In the genomic region with DNA sequence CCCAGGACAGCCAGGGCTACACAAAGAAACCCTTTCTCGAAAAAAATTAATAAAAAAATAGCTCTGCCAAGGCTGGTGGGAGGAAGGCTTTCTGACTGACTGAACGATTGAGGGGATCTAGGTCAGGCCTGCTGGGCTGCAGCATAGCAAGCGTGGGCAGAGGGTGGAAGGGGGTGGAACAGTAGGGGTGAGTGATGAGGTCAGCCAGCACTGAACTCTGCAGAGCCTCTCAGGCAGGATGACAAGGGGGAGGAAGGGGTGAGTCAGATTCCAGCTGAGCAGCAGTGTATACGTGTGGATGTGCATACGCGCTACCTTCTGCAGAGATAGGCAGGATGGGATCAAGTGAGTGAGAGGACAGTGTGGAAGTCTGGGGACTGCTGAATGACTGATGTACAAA, we compare ENCODE assay signal across 10 mouse cellular contexts. TPM values are rescaled to one million over a fixed set of nuclear protein-coding genes. Genes with fewer than 3 reads are reported as not detected.
DNase-seq lines count a peak whose midpoint lies in the region; ATAC-seq and TF ChIP-seq lines count a peak whose summit lies in the region.
"Had no signal": no experiment of that assay in that cellular context is flagged by ENCODE, and none has a peak within 500 bp of the region (broad histone marks: within the 10 kb centered on the region; RNA-seq: fewer than 3 reads in every experiment).

No protein-coding gene starts in this region.

- DNase-seq in adrenal gland, adult (ENCODE audit: inconsistent age in 2 of 2, low spot score in 1 of 2): peak; percentile 55 to 60
- DNase-seq in adrenal gland, adult 18-20 months (ENCODE audit: low spot score in 2 of 2): no peak
- DNase-seq in kidney, adult 2 months: peak; percentile 36
- DNase-seq in kidney, adult 8-10 months: no peak
- DNase-seq in 3T3-L1 (ENCODE audit: low read depth, low spot score): peak; percentile 47
- peak; percentile 72 to 79 for DNase-seq in cerebellum, postnatal 25 days
- DNase-seq in embryo, embryonic 9.5 days (ENCODE audit: extremely low spot score): no peak
- DNase-seq: liver, embryonic 13.5 days had no signal

- H3K4me1 ChIP-seq in kidney, adult 2 months (ENCODE audit: control insufficient read depth, insufficient read depth, low read length): peaks cover 21% of the 10 kb centered on the region

- no peak for TF ChIP-seq POLR2A in kidney, adult 2 months (IDR thresholded peaks at IDR 0.05; ENCODE audit: low read depth, low read length)

- no peak for TF ChIP-seq CTCF in kidney, adult 2 months (conservative IDR thresholded peaks at IDR 0.05; ENCODE audit: insufficient read depth, insufficient read length, low read depth, low read length)

- no peak overlapping the region for H3K4me3 ChIP-seq in kidney, adult 2 months (ENCODE audit: insufficient read depth, low read depth, low read length)
- H3K4me3 ChIP-seq: liver, embryonic 13.5 days; stomach, embryonic 15.5 days had no signal

- ATAC-seq in frontal cortex, adult (ENCODE audit: low TSS enrichment): no peak

- WGBS in kidney, adult 2 months: 34% methylated on average over 6 of the region's 6 CpGs

- no peaks in the 10 kb centered on the region for H3K27me3 ChIP-seq in kidney, adult 2 months (replicated peaks; ENCODE audit: control insufficient read depth, insufficient read depth, low read length)
- H3K27me3 ChIP-seq: liver, embryonic 13.5 days; stomach, embryonic 15.5 days had no signal

- no peak overlapping the region for H3K27ac ChIP-seq in kidney, adult 2 months (ENCODE audit: insufficient read depth, low read depth, low read length)
- H3K27ac ChIP-seq: liver, embryonic 13.5 days; stomach, embryonic 15.5 days had no signal

- no peaks in the 10 kb centered on the region for H3K36me3 ChIP-seq in kidney, adult 2 months (ENCODE audit: control insufficient read depth, insufficient read depth, low read length)

RNA-seq across cellular contexts. Expression of a gene that starts 3.7 kb away (rescaled TPM):
- total RNA-seq in adrenal gland, adult 18-20 months (2021): 10 to 100 TPM; 53.2 to 62.3 TPM
- polyA plus RNA-seq in kidney, adult 2 months (2012; rRNA removed): 175 and 199 TPM in 2 replicates

RNA-seq across cellular contexts. Expression of a gene that starts 13.6 kb away (rescaled TPM):
- total RNA-seq in adrenal gland, adult 18-20 months (2021): 10 to 100 TPM; 18.2 to 43.2 TPM
- 12.9 and 13.4 TPM in 2 replicates for polyA plus RNA-seq in kidney, adult 2 months (2012; rRNA removed)

RNA-seq across cellular contexts. Expression of a gene that starts 22.5 kb away (rescaled TPM):
- total RNA-seq in adrenal gland, adult 18-20 months (2021): 10 to 100 TPM; 71.4 to 71.5 TPM
- 90.8 and 100 TPM in 2 replicates for polyA plus RNA-seq in kidney, adult 2 months (2012; rRNA removed)

RNA-seq across cellular contexts. Expression of a gene that starts 29.4 kb away (rescaled TPM):
- 100 to 1,000 TPM in 1 of 2 experiments, 10 to 100 TPM in 1; 95.5 to 101 TPM for total RNA-seq in adrenal gland, adult 18-20 months (2021)
- polyA plus RNA-seq in kidney, adult 2 months (2012; rRNA removed): 161 and 226 TPM in 2 replicates

RNA-seq across cellular contexts. Expression of a gene that starts 37.2 kb away (rescaled TPM):
- 10 to 100 TPM; 29.4 to 31.4 TPM for total RNA-seq in adrenal gland, adult 18-20 months (2021)
- polyA plus RNA-seq in kidney, adult 2 months (2012; rRNA removed): 31.8 and 33.5 TPM in 2 replicates

Comparison
In these comparisons a context has a peak if more than half of its experiments do, and no peak if none do; other contexts are left out.
1. DNase-seq: peak in adrenal gland, adult (2 of 2), kidney, adult 2 months (single experiment), 3T3-L1 (single experiment) and cerebellum, postnatal 25 days (2 of 2); none in adrenal gland, adult 18-20 months (0 of 2), kidney, adult 8-10 months (0 of 2) and embryo, embryonic 9.5 days (single experiment).